Mouse (Mus musculus): ENCODE measurements around the gene Samd4b. TPM values are rescaled to one million over a fixed set of nuclear protein-coding genes. Genes with fewer than 3 reads are reported as not detected.

Samd4b gene
- total RNA-seq, 1 experiment, result 30.3 TPM

DNA sequence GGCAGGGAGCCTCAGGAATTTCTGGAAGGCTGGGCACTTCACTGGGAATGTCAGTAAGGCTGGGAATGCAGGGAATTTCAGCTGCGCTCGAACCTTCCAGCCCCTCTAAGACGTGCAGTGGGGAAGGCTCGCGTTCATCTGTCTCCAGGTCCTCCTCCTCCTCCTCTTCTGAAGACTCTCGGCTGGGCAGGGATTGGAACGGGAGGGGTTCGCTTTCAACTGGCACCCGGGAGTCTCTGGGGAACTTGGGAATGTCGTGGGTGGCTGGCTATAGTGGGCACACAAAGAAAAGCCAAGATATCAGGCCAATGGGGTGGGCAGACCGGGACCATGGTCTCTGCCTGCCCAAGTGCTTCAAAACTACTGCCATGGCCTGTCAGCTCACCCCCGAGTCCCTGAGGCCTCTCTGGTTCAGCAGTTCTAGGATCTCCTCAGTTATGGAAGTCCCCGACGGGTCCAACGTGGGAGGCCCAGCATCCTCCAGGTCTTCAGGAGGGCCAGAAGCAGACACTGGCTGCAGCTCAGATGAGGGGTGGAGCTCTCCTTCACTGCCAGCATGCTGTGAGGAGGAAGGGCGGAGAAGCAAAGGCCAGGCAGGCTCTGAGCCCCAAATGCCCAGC, 235.4 kb downstream of the Samd4b start:
- Histone ChIP-seq H3K36me3 (ENCODE audit: control insufficient read depth, insufficient read depth, low read length, poor library complexity, severe bottlenecking) (peaks cover 15% of the 10 kb centered on the region; the same call in 1 of the 2 replicates), H3K27ac (ENCODE audit: insufficient read depth, low read depth, low read length, poor library complexity, severe bottlenecking) (no peak overlapping the region)

GRCm38 (mm10) chr7:28361647-28362341, 236.2 kb downstream of the Samd4b start:
- Histone ChIP-seq H3K4me3 (ENCODE audit: insufficient read depth in 1 of 2, low read depth in 1 of 2, low read length in 2 of 2, poor library complexity in 1 of 2, severe bottlenecking in 1 of 2) (no peak overlapping the region), H3K9ac (ENCODE audit: insufficient read depth, low read depth, low read length, poor library complexity, severe bottlenecking) (no peak overlapping the region), H3K36me3 (ENCODE audit: control insufficient read depth, insufficient read depth, low read length, poor library complexity, severe bottlenecking) (peaks cover 15% of the 10 kb centered on the region; the same call in 1 of the 2 replicates), H3K9me3 (ENCODE audit: control insufficient read depth, insufficient read depth, low read depth, low read length) (no peaks in the 10 kb centered on the region), H3K4me1 (ENCODE audit: control insufficient read depth in 2 of 2, insufficient read depth in 2 of 2, low read length in 2 of 2, poor library complexity in 1 of 2) (peaks cover 0 to 15% of the 10 kb centered on the region in 2 experiments; a peak in 2 of 4 replicates), H3K27ac (ENCODE audit: insufficient read depth, low read depth, low read length, poor library complexity, severe bottlenecking) (no peak overlapping the region)
- no peak for TF ChIP-seq CHD2 (IDR thresholded peaks at IDR 0.05; ENCODE audit: low read depth, low read length)
- TF ChIP-seq ZNF384 (IDR thresholded peaks at IDR 0.05; ENCODE audit: low read depth, low read length), result no peak
- no peak for TF ChIP-seq ZC3H11A (IDR thresholded peaks at IDR 0.05; ENCODE audit: borderline replicate concordance, low read depth, low read length)
- TF ChIP-seq MAFK (IDR thresholded peaks at IDR 0.05; ENCODE audit: insufficient read depth, low read depth, low read length), result no peak
- no peak for TF ChIP-seq HCFC1 (IDR thresholded peaks at IDR 0.05; ENCODE audit: borderline replicate concordance, insufficient read depth, low read length)
- in situ Hi-C loops (cut with MboI; ENCODE audit: low sequenced_read_pairs in 2 of 2, unreplicated experiment in 2 of 2), result no loop called here
- no peak for DNase-seq (ENCODE audit: low read depth, low spot score)

More for the DNA sequence above, 235.4 kb downstream of the Samd4b start:
- no peak for DNase-seq (ENCODE audit: low read depth, low spot score)
- H3K4me3 ChIP-seq (ENCODE audit: insufficient read depth in 1 of 2, low read depth in 1 of 2, low read length in 2 of 2, poor library complexity in 1 of 2, severe bottlenecking in 1 of 2), result no peak overlapping the region
- no peaks in the 10 kb centered on the region for H3K9me3 ChIP-seq (ENCODE audit: control insufficient read depth, insufficient read depth, low read depth, low read length)
- H3K9ac ChIP-seq (ENCODE audit: insufficient read depth, low read depth, low read length, poor library complexity, severe bottlenecking), result no peak overlapping the region
- H3K4me1 ChIP-seq (ENCODE audit: control insufficient read depth in 2 of 2, insufficient read depth in 2 of 2, low read length in 2 of 2, poor library complexity in 1 of 2), result peaks cover 0 to 13% of the 10 kb centered on the region in 2 experiments; a peak in 2 of 4 replicates
- TF ChIP-seq CHD2 (IDR thresholded peaks at IDR 0.05; ENCODE audit: low read depth, low read length) (no peak), ZC3H11A (IDR thresholded peaks at IDR 0.05; ENCODE audit: borderline replicate concordance, low read depth, low read length) (no peak), MAFK (IDR thresholded peaks at IDR 0.05; ENCODE audit: insufficient read depth, low read depth, low read length) (no peak), HCFC1 (IDR thresholded peaks at IDR 0.05; ENCODE audit: borderline replicate concordance, insufficient read depth, low read length) (no peak), ZNF384 (IDR thresholded peaks at IDR 0.05; ENCODE audit: low read depth, low read length) (no peak)
- in situ Hi-C loops (cut with MboI; ENCODE audit: low sequenced_read_pairs in 2 of 2, unreplicated experiment in 2 of 2), result no loop called here

GRCm38 (mm10) chr7:28360291-28360690, 237.7 kb downstream of the Samd4b start:
- Histone ChIP-seq H3K36me3 (ENCODE audit: control insufficient read depth, insufficient read depth, low read length, poor library complexity, severe bottlenecking) (peaks cover 15% of the 10 kb centered on the region; the same call in 1 of the 2 replicates), H3K27ac (ENCODE audit: insufficient read depth, low read depth, low read length, poor library complexity, severe bottlenecking) (no peak overlapping the region), H3K4me3 (ENCODE audit: insufficient read depth in 1 of 2, low read depth in 1 of 2, low read length in 2 of 2, poor library complexity in 1 of 2, severe bottlenecking in 1 of 2) (no peak overlapping the region), H3K4me1 (ENCODE audit: control insufficient read depth in 2 of 2, insufficient read depth in 2 of 2, low read length in 2 of 2, poor library complexity in 1 of 2) (peaks cover 0 to 15% of the 10 kb centered on the region in 2 experiments; a peak in 2 of 4 replicates), H3K9ac (ENCODE audit: insufficient read depth, low read depth, low read length, poor library complexity, severe bottlenecking) (no peak overlapping the region), H3K9me3 (ENCODE audit: control insufficient read depth, insufficient read depth, low read depth, low read length) (no peaks in the 10 kb centered on the region)
- in situ Hi-C loops (cut with MboI; ENCODE audit: low sequenced_read_pairs in 2 of 2, unreplicated experiment in 2 of 2), result no loop called here
- DNase-seq (ENCODE audit: low read depth, low spot score), result no peak
- TF ChIP-seq ZC3H11A (IDR thresholded peaks at IDR 0.05; ENCODE audit: borderline replicate concordance, low read depth, low read length), result no peak
- no peak for TF ChIP-seq CHD2 (IDR thresholded peaks at IDR 0.05; ENCODE audit: low read depth, low read length)
- no peak for TF ChIP-seq MAFK (IDR thresholded peaks at IDR 0.05; ENCODE audit: insufficient read depth, low read depth, low read length)
- TF ChIP-seq HCFC1 (IDR thresholded peaks at IDR 0.05; ENCODE audit: borderline replicate concordance, insufficient read depth, low read length), result no peak
- no peak for TF ChIP-seq ZNF384 (IDR thresholded peaks at IDR 0.05; ENCODE audit: low read depth, low read length)

DNA sequence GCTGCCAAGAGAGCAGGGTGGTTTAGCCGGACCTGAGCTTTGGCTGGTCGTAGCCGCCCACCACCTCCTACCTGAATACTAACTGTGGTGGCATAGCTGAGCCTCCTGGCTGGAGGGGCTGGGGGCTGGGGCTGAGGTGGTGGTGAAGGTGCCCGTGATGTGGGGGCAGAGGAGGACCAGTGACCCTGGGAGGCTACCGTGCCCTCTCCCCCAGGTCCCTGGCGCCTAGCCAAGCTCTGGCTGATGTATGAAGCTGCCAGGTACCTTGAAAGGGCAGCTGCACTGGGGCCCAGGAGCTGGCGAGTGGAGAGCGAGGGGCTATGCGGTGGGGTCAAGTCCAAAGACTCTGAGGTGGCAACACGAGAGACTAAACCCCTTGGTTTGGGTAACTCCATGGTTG, 238.1 kb downstream of the Samd4b start:
- Histone ChIP-seq H3K9ac (ENCODE audit: insufficient read depth, low read depth, low read length, poor library complexity, severe bottlenecking) (no peak overlapping the region), H3K27ac (ENCODE audit: insufficient read depth, low read depth, low read length, poor library complexity, severe bottlenecking) (no peak overlapping the region), H3K4me3 (ENCODE audit: insufficient read depth in 1 of 2, low read depth in 1 of 2, low read length in 2 of 2, poor library complexity in 1 of 2, severe bottlenecking in 1 of 2) (no peak overlapping the region), H3K4me1 (ENCODE audit: control insufficient read depth in 2 of 2, insufficient read depth in 2 of 2, low read length in 2 of 2, poor library complexity in 1 of 2) (peaks cover 0 to 16% of the 10 kb centered on the region in 2 experiments; a peak in 2 of 4 replicates), H3K36me3 (ENCODE audit: control insufficient read depth, insufficient read depth, low read length, poor library complexity, severe bottlenecking) (peaks cover 18% of the 10 kb centered on the region; the same call in 1 of the 2 replicates), H3K9me3 (ENCODE audit: control insufficient read depth, insufficient read depth, low read depth, low read length) (no peaks in the 10 kb centered on the region)
- DNase-seq (ENCODE audit: low read depth, low spot score), result no peak
- TF ChIP-seq ZC3H11A (IDR thresholded peaks at IDR 0.05; ENCODE audit: borderline replicate concordance, low read depth, low read length), result no peak
- in situ Hi-C loops (cut with MboI; ENCODE audit: low sequenced_read_pairs in 2 of 2, unreplicated experiment in 2 of 2), result no loop called here
